Mouse (Mus musculus) embryonic fibroblast, embryonic 13.5 days (primary cell): ENCODE data around the gene Rgs17. TPM values are rescaled to one million over a fixed set of nuclear protein-coding genes. Genes with fewer than 3 reads are reported as not detected.
A peak's percentile ranks its signal among the peaks of the same experiment; 100 is the strongest.
"Not testable (repeated sequence)": the region's sequence is repeated elsewhere in the genome, so short reads cannot be mapped to it uniquely, and the experiment has no call there.

Source experiments
- H3K27ac ChIP-seq: 2 replicates; pipeline ENCODE4 v1.5.1; 2012; ENCODE audit warnings: low read length, control low read depth, inconsistent platforms; ENCODE audit not compliant: insufficient read depth
- H3K4me1 ChIP-seq: 2 replicates; pipeline ENCODE4 v1.6.1; 2011; ENCODE audit warnings: low read length; ENCODE audit not compliant: control insufficient read depth, insufficient read depth
- H3K4me3 ChIP-seq: 2 replicates; pipeline ENCODE4 v1.5.1; 2011; ENCODE audit warnings: mild to moderate bottlenecking, control low read depth, low read length; ENCODE audit not compliant: insufficient read depth
- CTCF ChIP-seq: IDR thresholded peaks from 2 replicates; pipeline ENCODE4 v1.5.1; 2011; ENCODE audit warnings: mild to moderate bottlenecking, control low read depth, low read length, moderate library complexity, borderline replicate concordance; ENCODE audit not compliant: insufficient read depth
- POLR2A ChIP-seq: IDR thresholded peaks from 2 replicates; pipeline ENCODE4 v1.6.1; 2011; ENCODE audit warnings: low read depth, mild to moderate bottlenecking, control low read depth, low read length, moderate library complexity
- polyA plus RNA-seq: library from polyadenylated mRNA; stranded (reverse); fragments of >200 nt; gene quantifications from 2 replicates; pipeline ENCODE4 v1.2.4, GENCODE M21; 2011; ENCODE audit warnings: low read depth; ENCODE audit not compliant: missing spikeins, insufficient read length

The Rgs17 gene
- polyA plus RNA-seq = 14.6 and 19.9 TPM in 2 replicates

DNA sequence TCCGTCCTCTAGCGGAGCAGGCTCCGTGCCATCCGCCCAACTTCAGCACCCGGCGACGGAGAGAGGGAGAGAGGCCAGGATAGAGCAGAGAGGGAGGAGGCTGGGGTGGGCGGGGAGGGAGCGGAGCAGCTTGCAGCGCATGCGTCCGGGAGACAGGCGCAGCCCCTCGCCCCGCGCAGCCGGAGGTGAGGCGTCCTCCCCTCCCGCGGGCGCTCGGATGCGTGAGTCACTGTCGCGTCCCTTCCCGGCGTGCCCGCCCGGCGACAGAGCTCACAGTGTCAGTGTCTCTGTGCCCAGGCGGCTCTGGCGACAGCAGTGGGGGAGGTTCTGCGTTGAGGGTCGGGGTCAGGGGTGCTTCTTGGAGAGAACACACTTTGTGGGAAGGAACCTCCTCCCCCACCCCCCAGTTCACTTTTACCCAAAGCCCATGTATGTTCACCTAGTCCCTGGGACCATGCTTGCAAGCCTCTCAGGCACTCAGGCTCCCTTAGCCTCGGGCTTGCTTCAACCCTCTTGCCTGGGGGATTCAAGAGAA is at the start of gene Rgs17:
Gene Rgs17 (minus strand): TSS at position 107 of the 535 bp plus-strand sequence.
- Histone ChIP-seq H3K27ac (no peak within 1 kb of the TSS), H3K4me1 (no peaks in the 10 kb centered on the region), H3K4me3 (peak within 1 kb of the TSS; percentile 72)
- TF ChIP-seq POLR2A (peak; percentile 64), CTCF (no peak)

DNA sequence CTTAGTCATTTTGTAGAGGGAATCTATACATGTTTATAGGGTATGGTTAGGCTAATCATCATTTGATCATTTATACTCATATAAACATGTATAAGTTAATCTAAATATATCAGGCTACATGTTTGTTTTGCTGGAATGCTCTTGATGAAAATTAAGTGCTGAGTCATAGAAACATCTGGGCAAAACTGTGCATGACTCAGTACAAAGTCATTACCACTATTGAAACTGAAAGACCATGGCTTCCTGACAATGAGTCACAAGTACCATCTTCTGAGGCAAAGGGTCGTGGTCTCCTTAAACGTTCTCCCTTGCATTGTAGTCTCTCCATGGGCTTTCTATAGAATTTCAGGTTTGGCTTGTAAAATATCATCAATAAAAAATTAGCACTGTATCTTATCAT is 45.5 kb upstream of the Rgs17 start:
- no peak for TF ChIP-seq POLR2A
- TF ChIP-seq CTCF = no peak
- no peak overlapping the region for H3K4me3 ChIP-seq
- H3K27ac ChIP-seq = peak overlapping the region; percentile 92
- H3K4me1 ChIP-seq = no peaks in the 10 kb centered on the region; the same call in 1 of the 2 replicates

DNA sequence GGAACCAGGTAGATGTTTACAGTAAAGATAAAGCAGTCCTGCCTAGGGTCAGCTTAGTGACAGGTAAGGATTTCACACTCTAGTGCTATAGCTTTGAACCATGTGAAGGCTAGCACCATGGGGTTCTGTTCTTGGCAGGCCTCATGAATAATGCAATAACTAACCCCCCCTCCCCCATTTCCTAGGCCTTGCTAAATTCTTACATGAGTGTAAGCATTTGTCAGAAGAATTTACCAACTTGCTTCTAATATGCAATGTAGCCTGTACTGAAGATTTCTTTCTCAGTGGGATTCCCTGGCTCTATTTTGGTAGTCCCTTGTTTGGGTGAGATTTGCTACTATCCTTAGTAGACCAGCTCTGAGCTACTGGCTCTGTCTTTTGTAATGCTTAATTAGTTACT is 31.6 kb upstream of the Rgs17 start:
- H3K4me1 ChIP-seq, H3K27ac ChIP-seq, H3K4me3 ChIP-seq: not testable (repeated sequence)

GRCm38 (mm10) chr10:5924261-5924660 is 2.1 kb upstream of the Rgs17 start:
- no peak for TF ChIP-seq POLR2A
- no peak for TF ChIP-seq CTCF
- no peak overlapping the region for H3K27ac ChIP-seq
- no peaks in the 10 kb centered on the region for H3K4me1 ChIP-seq
- no peak overlapping the region for H3K4me3 ChIP-seq

- H3K4me1 ChIP-seq = no peaks in the 10 kb centered on the region
- no peak overlapping the region for H3K4me3 ChIP-seq
- H3K27ac ChIP-seq = no peak overlapping the region
- TF ChIP-seq CTCF (no peak), POLR2A (no peak)
Observed at GRCm38 (mm10) chr10:5923096-5923495, 896 bp upstream of the Rgs17 start.

DNA sequence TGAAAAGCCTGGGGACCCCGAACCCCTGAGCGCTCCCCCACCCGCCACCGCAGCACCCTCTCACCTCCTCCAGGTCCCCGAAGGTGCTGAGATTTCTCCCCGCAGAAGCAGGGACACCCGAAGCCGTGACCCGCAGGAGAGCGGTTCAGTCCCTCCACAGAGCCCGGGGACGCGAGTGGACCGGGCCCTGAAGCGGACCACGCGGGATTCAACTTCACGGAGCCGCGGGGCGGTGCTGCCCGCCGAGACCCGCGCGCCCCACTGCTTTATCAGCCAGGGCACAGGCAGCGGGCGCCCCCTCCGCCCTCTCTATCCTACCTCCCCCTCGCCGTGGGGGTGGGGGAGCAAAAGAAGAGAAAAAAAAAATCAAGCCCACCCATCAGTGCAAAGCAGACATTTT is 429 bp downstream of the Rgs17 start:
- TF ChIP-seq POLR2A = no peak
- TF ChIP-seq CTCF = no peak
- H3K4me1 ChIP-seq = no peaks in the 10 kb centered on the region
- H3K27ac ChIP-seq = no peak overlapping the region
- peak overlapping the region; percentile 72 for H3K4me3 ChIP-seq

- Histone ChIP-seq H3K4me3 (peak overlapping the region; percentile 72), H3K4me1 (no peaks in the 10 kb centered on the region), H3K27ac (no peak overlapping the region)
- TF ChIP-seq POLR2A = no peak
- TF ChIP-seq CTCF = no peak
Observed at GRCm38 (mm10) chr10:5921031-5921551, 1.1 kb downstream of the Rgs17 start.

- Histone ChIP-seq H3K4me3 (no peak overlapping the region), H3K4me1 (no peaks in the 10 kb centered on the region)
Observed at GRCm38 (mm10) chr10:5904399-5904798, 17.8 kb downstream of the Rgs17 start.

DNA sequence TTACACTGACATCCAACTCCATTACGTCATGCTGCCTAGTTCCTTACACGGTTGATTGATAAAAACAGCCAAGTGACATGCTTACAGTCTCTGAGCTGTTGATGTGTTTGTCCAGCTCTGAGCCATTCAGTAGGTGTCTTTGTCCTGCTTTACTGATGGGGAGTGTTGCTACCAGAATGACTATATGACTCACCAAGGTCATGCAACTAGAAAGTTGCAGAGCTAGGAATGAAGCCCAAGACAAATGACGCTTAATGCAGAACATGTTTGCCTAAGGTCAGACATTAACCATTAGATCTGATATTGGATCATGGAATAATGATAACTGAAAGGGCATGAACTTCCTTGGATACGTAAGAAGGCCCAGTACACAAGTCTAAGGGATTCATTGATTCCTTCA is 20.4 kb downstream of the Rgs17 start:
- no peak overlapping the region for H3K4me3 ChIP-seq
- no peaks in the 10 kb centered on the region for H3K4me1 ChIP-seq
- H3K27ac ChIP-seq = no peak overlapping the region
- TF ChIP-seq CTCF = no peak
- no peak for TF ChIP-seq POLR2A

More at GRCm38 (mm10) chr10:5904399-5904798, 17.8 kb downstream of the Rgs17 start:
- no peak overlapping the region for H3K27ac ChIP-seq
- no peak for TF ChIP-seq POLR2A
- no peak for TF ChIP-seq CTCF

DNA sequence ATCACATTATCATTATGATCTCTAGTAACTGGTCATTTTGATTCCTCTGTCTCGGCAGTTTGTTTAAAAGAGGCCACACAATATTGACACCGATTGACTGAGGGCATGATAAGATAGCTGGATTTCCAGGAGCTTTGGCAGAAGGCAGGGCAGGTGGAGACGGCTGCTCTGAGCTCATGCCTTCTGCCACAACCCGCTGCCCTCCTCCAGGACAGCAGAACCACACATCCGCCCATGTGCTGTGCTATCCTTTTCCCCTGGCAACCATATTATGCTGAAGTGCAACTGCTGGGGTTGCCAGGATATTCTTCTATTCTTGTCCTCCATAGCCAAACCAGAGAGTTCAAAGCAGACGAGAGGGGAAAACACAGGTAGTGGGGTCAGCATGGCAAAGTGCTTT is 21.5 kb downstream of the Rgs17 start:
- TF ChIP-seq POLR2A (no peak), CTCF (no peak)
- H3K27ac ChIP-seq = no peak overlapping the region
- H3K4me3 ChIP-seq = no peak overlapping the region
- H3K4me1 ChIP-seq = no peaks in the 10 kb centered on the region
